Mouse (Mus musculus) liver, embryonic 11.5 days (tissue): ENCODE measurements around the gene Apool. TPM values are rescaled to one million over a fixed set of nuclear protein-coding genes. Genes with fewer than 3 reads are reported as not detected.
"Not testable (repeated sequence)": the region's sequence is repeated elsewhere in the genome, so short reads cannot be mapped to it uniquely, and the experiment has no call there.

ENCODE experiments used
- ATAC-seq: fragments of 200-750 bp; cut with Nextera tagmentation; replicated peaks from 2 replicates; pipeline ENCODE4 v1.8.0; 2017; ENCODE audit warnings: moderate number of reproducible peaks, mild to moderate bottlenecking, moderate TSS enrichment, moderate library complexity; ENCODE audit not compliant: low FRiP score
- DNase-seq: peaks from one replicate; pipeline ENCODE4 v3.0.0-alpha.2; 2017; ENCODE audit warnings: low spot score
- H3K27ac ChIP-seq: fragments of 300-500 bp; sonication (generic); 2 replicates; pipeline ENCODE4 v1.5.1; 2014; ENCODE audit warnings: mild to moderate bottlenecking, low read depth, low read length, control low read depth
- H3K27me3 ChIP-seq: fragments of 300-500 bp; sonication (generic); replicated peaks from 2 replicates; pipeline ENCODE4 v1.6.1; 2014; ENCODE audit warnings: low read length, mixed read lengths; ENCODE audit not compliant: control insufficient read depth, insufficient read depth
- H3K36me3 ChIP-seq: fragments of 300-500 bp; sonication (generic); 2 replicates; pipeline ENCODE4 v1.6.1; 2014; ENCODE audit warnings: mild to moderate bottlenecking, low read length, moderate library complexity, mixed read lengths; ENCODE audit not compliant: control insufficient read depth, insufficient read depth
- H3K4me1 ChIP-seq: fragments of 300-500 bp; sonication (generic); replicated peaks from 2 replicates; pipeline ENCODE4 v1.6.1; 2014; ENCODE audit warnings: low read length, mixed read lengths; ENCODE audit not compliant: control insufficient read depth, insufficient read depth
- H3K4me2 ChIP-seq: fragments of 300-500 bp; sonication (generic); 2 replicates; pipeline ENCODE4 v1.6.1; 2014; ENCODE audit warnings: mild to moderate bottlenecking, control low read depth, moderate library complexity
- H3K4me3 ChIP-seq: fragments of 300-500 bp; sonication (generic); 2 replicates; pipeline ENCODE4 v1.5.1; 2014; ENCODE audit warnings: low read depth, low read length, control low read depth
- H3K9ac ChIP-seq: fragments of 300-500 bp; sonication (generic); 2 replicates; pipeline ENCODE4 v1.6.1; 2014; ENCODE audit warnings: low read depth, low read length, control low read depth
- H3K9me3 ChIP-seq: fragments of 300-500 bp; sonication (generic); 2 replicates; pipeline ENCODE4 v1.6.1; 2016; ENCODE audit warnings: low read length, inconsistent platforms, mixed read lengths; ENCODE audit not compliant: control insufficient read depth
- WGBS: fragments of 180-500 bp; shearing (Covaris S2); extraction: QIAGEN DNeasy Blood & Tissue Kit; methylation state at CpG from one replicate; pipeline ENCODE4 v1.1.7; 2014; 5-methylcytosine and 5-hydroxymethylcytosine counted together
- polyA plus RNA-seq: library from polyadenylated mRNA; unstranded; fragments of >200 nt; fragmentation: Nextera tagmentation; extraction: Ambion mirVana; gene quantifications from 2 replicates; pipeline ENCODE4 v1.2.1, GENCODE M21; 2014

The Apool gene
- polyA plus RNA-seq, 1 experiment from 2014 or later, result 47.5 TPM

GRCm38 (mm10) chrX:112368426-112368825 is 57.3 kb downstream of the Apool start:
- Histone ChIP-seq H3K9ac (no peak overlapping the region), H3K36me3 (no peaks in the 10 kb centered on the region), H3K9me3 (peaks cover 6% of the 10 kb centered on the region; the same call in 1 of the 2 replicates), H3K27me3 (no peaks in the 10 kb centered on the region), H3K27ac (no peak overlapping the region), H3K4me2 (no peak overlapping the region), H3K4me1 (no peaks in the 10 kb centered on the region), H3K4me3 (no peak overlapping the region)
- 43% methylated on average over 4 of the region's 4 CpGs for WGBS
- DNase-seq, result no peak
- ATAC-seq, result no peak

GRCm38 (mm10) chrX:112370577-112371410 is 59.7 kb downstream of the Apool start:
- H3K9ac ChIP-seq, result not testable (repeated sequence)
- 82% methylated on average over 5 of the region's 5 CpGs for WGBS

GRCm38 (mm10) chrX:112406679-112407078 is 95.5 kb downstream of the Apool start, which contains the start of gene Satl1:
Satl1 (minus strand) TSS chrX:112406779.
- H3K9ac ChIP-seq, result no peak within 1 kb of the TSS
- no peak within 1 kb of the TSS for H3K4me2 ChIP-seq
- 87% methylated on average over 3 of the region's 3 CpGs for WGBS
- ATAC-seq (no peak), DNase-seq (no peak)
- no peaks in the 10 kb centered on the region for H3K27me3 ChIP-seq
- H3K4me1 ChIP-seq, result no peaks in the 10 kb centered on the region
- H3K36me3 ChIP-seq, result no peaks in the 10 kb centered on the region
- H3K4me3 ChIP-seq, result no peak within 1 kb of the TSS
- H3K9me3 ChIP-seq, result no peaks in the 10 kb centered on the region
- no peak within 1 kb of the TSS for H3K27ac ChIP-seq

More at GRCm38 (mm10) chrX:112370577-112371410, 59.7 kb downstream of the Apool start:
- H3K9me3 ChIP-seq, H3K27ac ChIP-seq, H3K4me3 ChIP-seq, H3K36me3 ChIP-seq, H3K4me2 ChIP-seq, H3K4me1 ChIP-seq, H3K27me3 ChIP-seq: not testable (repeated sequence)
- ATAC-seq, result peak; percentile 98
- peak; percentile 61 for DNase-seq

GRCm38 (mm10) chrX:112412309-112412708 is 101.2 kb downstream of the Apool start:
- Histone ChIP-seq H3K27me3 (no peaks in the 10 kb centered on the region), H3K4me2 (no peak overlapping the region), H3K9ac (no peak overlapping the region), H3K9me3 (no peaks in the 10 kb centered on the region), H3K36me3 (no peaks in the 10 kb centered on the region), H3K4me3 (no peak overlapping the region), H3K4me1 (no peaks in the 10 kb centered on the region), H3K27ac (no peak overlapping the region)
- 64% methylated on average over 2 of the region's 2 CpGs for WGBS
- DNase-seq (no peak), ATAC-seq (no peak)

Other genes with a start within 250 kb of the Apool start
- not detected in 2 replicates for gene 4933403O08Rik, start 72.3 kb upstream of the Apool start, polyA plus RNA-seq
- not detected in 2 replicates for gene Satl1, start 95.4 kb downstream of the Apool start, polyA plus RNA-seq
- gene 2010106E10Rik, start 183.9 kb downstream of the Apool start, polyA plus RNA-seq, result not detected in 2 replicates